Mouse (Mus musculus) 3T3-L1 (cell line): ENCODE measurements around the gene Gm4303.
"Not testable (repeated sequence)": the region's sequence is repeated elsewhere in the genome, so short reads cannot be mapped to it uniquely, and the experiment has no call there.

Source experiments
- DNase-seq: peaks from one replicate; pipeline ENCODE4 v3.0.0-alpha.2; 2015; ENCODE audit warnings: low read depth, low spot score

The Gm4303 gene

DNA sequence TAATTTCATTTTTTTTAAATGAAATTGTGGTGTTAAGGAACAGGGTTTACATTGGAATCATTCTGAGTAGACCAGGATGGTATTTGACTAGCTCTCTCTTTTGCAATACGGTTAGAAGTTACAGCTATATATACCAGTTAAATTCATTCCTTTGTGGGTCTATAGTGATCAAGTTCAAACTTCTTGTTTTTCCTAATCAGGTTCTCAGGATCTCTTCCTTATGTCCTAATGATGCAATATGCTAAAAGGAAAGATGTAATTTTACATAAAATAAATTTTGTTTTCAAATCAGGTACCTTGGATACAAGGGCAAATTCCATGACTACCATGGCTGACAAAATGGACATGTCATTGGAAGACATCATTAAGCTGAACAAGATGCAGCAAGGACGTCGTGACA is at the start of gene Gm4303:
TSS of gene Gm4303 (plus strand) at position 301 of the 400 bp plus-strand sequence.
- DNase-seq, result not testable (repeated sequence)

DNA sequence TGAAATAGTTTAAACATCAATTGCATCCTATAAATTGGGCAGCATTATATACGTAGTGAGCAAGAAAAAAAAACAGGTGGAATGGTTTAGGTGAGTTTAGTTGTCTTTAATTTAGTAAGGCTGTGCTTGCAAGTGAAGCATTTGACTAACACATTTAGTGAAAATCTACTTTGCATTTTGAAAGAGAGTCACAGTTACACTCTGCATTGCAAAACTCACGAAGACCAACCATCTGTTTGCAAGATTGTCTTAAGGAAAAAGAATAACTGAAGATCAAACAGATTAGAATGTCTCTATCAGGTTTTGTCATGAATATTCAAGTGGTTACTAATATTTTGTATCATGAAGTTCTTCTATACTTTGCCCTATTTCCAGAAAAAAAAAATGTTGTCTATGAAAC is 49.7 kb upstream of the Gm4303 start:
- no peak for DNase-seq

DNA sequence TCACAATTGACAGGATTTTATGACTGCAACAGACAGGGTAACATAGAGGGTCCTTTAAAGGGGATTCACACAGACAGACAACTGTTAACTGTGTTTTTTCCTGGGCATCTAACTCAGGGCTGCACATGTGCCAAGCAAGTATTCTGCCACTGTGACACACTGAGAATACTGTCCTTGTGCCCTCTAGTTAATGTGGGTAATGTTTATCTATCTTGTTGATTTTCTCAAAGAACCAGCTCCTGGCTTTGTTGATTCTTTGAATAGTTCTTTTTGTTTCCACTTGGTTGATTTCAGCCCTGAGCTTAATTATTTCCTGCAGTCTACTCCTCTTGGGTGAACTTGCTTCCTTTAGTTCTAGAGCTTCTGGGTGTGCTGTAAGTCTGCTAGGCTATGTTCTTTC is 45.7 kb upstream of the Gm4303 start:
- DNase-seq, result not testable (repeated sequence)

DNA sequence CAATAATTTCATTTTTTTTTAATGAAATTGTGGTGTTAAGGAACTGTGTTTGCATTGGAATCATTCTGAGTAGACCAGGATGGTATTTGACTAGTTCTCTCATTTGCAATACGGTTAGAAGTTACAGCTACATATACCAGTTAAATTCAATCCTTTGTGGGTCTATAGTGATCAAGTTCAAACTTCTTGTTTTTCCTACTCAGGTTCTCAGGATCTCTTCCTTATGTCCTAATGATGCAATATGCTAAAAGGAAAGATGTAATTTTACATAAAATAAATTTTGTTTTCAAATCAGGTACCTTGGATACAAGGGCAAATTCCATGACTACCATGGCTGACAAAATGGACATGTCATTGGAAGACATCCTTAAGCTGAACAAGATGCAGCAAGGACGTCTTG is 10.4 kb upstream of the Gm4303 start, which contains the start of gene Gm4301:
TSS of gene Gm4301 (plus strand) at position 301 of the 400 bp plus-strand sequence.
- DNase-seq, result not testable (repeated sequence)

DNA sequence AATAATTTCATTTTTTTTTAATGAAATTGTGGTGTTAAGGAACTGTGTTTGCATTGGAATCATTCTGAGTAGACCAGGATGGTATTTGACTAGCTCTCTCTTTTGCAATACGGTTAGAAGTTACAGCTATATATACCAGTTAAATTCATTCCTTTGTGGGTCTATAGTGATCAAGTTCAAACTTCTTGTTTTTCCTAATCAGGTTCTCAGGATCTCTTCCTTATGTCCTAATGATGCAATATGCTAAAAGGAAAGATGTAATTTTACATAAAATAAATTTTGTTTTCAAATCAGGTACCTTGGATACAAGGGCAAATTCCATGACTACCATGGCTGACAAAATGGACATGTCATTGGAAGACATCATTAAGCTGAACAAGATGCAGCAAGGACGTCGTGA is 5.2 kb upstream of the Gm4303 start, which contains the start of gene Gm4302:
TSS of gene Gm4302 (plus strand) at position 301 of the 400 bp plus-strand sequence.
- DNase-seq, result not testable (repeated sequence)

DNA sequence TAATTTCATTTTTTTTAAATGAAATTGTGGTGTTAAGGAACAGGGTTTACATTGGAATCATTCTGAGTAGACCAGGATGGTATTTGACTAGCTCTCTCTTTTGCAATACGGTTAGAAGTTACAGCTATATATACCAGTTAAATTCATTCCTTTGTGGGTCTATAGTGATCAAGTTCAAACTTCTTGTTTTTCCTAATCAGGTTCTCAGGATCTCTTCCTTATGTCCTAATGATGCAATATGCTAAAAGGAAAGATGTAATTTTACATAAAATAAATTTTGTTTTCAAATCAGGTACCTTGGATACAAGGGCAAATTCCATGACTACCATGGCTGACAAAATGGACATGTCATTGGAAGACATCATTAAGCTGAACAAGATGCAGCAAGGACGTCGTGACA is 5.0 kb downstream of the Gm4303 start, which contains the start of gene Gm4305:
TSS of gene Gm4305 (plus strand) at position 301 of the 400 bp plus-strand sequence.
- DNase-seq, result not testable (repeated sequence)

DNA sequence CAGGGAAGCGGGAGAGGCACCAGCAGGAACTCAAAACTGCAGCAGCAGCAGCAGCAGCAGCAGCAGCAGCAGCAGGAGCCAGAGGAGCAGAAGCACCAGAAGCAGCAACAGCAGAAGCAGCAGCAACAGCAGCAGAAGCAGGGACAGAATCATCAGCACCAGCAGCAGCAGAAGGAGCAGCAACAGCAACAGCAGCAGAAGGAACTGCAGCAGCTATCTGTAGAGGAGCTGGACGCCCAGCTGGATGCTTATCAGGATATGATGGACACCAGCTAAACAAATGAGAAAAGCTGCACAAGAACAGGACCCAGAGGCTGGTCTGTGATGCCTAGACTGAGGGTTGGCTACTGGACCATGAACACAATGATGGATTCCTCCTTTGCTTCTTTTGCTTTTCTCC is 11.1 kb downstream of the Gm4303 start:
- not testable (repeated sequence) for DNase-seq

DNA sequence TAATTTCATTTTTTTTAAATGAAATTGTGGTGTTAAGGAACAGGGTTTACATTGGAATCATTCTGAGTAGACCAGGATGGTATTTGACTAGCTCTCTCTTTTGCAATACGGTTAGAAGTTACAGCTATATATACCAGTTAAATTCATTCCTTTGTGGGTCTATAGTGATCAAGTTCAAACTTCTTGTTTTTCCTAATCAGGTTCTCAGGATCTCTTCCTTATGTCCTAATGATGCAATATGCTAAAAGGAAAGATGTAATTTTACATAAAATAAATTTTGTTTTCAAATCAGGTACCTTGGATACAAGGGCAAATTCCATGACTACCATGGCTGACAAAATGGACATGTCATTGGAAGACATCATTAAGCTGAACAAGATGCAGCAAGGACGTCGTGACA is 15.3 kb downstream of the Gm4303 start, which contains the start of gene Gm4307:
TSS of gene Gm4307 (plus strand) at position 301 of the 400 bp plus-strand sequence.
- not testable (repeated sequence) for DNase-seq

DNA sequence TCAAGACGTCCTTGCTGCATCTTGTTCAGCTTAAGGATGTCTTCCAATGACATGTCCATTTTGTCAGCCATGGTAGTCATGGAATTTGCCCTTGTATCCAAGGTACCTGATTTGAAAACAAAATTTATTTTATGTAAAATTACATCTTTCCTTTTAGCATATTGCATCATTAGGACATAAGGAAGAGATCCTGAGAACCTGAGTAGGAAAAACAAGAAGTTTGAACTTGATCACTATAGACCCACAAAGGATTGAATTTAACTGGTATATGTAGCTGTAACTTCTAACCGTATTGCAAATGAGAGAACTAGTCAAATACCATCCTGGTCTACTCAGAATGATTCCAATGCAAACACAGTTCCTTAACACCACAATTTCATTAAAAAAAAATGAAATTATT is 36.7 kb downstream of the Gm4303 start, which contains the start of gene Gm4312:
TSS of gene Gm4312 (minus strand) at position 101 of the 400 bp plus-strand sequence.
- DNase-seq, result not testable (repeated sequence)
